Mouse (Mus musculus) midbrain, embryonic 10.5 days (tissue): Measurements from ENCODE around the gene Snrnp48. TPM values are rescaled to one million over a fixed set of nuclear protein-coding genes. Genes with fewer than 3 reads are reported as not detected.

Experiments
- DNase-seq: peaks from one replicate; pipeline ENCODE4 v3.0.0-alpha.2; 2017; ENCODE audit warnings: low spot score
- H3K27ac ChIP-seq: fragments of 300-500 bp; sonication (generic); replicated peaks from 2 replicates; pipeline ENCODE4 v1.5.1; 2016; ENCODE audit warnings: mild to moderate bottlenecking
- H3K27me3 ChIP-seq: fragments of 300-500 bp; sonication (generic); 2 replicates; pipeline ENCODE4 v1.6.1; 2016; ENCODE audit warnings: low read depth, mild to moderate bottlenecking; ENCODE audit not compliant: poor library complexity, severe bottlenecking
- H3K36me3 ChIP-seq: fragments of 300-500 bp; sonication (generic); 2 replicates; pipeline ENCODE4 v1.6.1; 2016; ENCODE audit warnings: mild to moderate bottlenecking, moderate library complexity
- H3K4me1 ChIP-seq: fragments of 300-500 bp; sonication (generic); 2 replicates; pipeline ENCODE4 v1.6.1; 2016
- H3K4me3 ChIP-seq: fragments of 300-500 bp; sonication (generic); 2 replicates; pipeline ENCODE4 v1.5.1; 2016; ENCODE audit warnings: mild to moderate bottlenecking, moderate library complexity
- H3K9me3 ChIP-seq: fragments of 300-500 bp; sonication (generic); replicated peaks from 2 replicates; pipeline ENCODE4 v1.6.1; 2016; ENCODE audit warnings: mild to moderate bottlenecking
- WGBS: fragments of 180-500 bp; shearing (Covaris S2); methylation state at CpG from one replicate; pipeline ENCODE4 v1.1.7; 2016; 5-methylcytosine and 5-hydroxymethylcytosine counted together
- polyA plus RNA-seq: library from polyadenylated mRNA; unstranded; fragments of >200 nt; fragmentation: Nextera tagmentation; extraction: Ambion mirVana; gene quantifications from 2 replicates; pipeline ENCODE4 v1.2.1, GENCODE M21; 2016

Snrnp48 gene
- polyA plus RNA-seq, 1 experiment from 2014 or later = 34.2 TPM

GRCm38 (mm10) chr13:38220331-38220730 lies 15.6 kb downstream of the Snrnp48 start:
- Histone ChIP-seq H3K4me3 (no peak overlapping the region), H3K4me1 (no peaks in the 10 kb centered on the region), H3K9me3 (0 out of 2 replicates have a peak, but pooled peaks cover 4% of the 10 kb centered on the region), H3K27me3 (no peaks in the 10 kb centered on the region), H3K36me3 (peaks cover 100% of the 10 kb centered on the region), H3K27ac (no peak overlapping the region)
- no peak for DNase-seq
- 97% methylated on average over 6 of the region's 6 CpGs for WGBS

- WGBS = 78% methylated on average over 9 of the region's 9 CpGs
- no peaks in the 10 kb centered on the region for H3K9me3 ChIP-seq
- peaks cover 42% of the 10 kb centered on the region for H3K36me3 ChIP-seq
- H3K4me3 ChIP-seq = no peak overlapping the region
- no peak overlapping the region for H3K27ac ChIP-seq
- DNase-seq = no peak
- no peaks in the 10 kb centered on the region for H3K4me1 ChIP-seq
- H3K27me3 ChIP-seq = no peaks in the 10 kb centered on the region
These were observed 25.6 kb downstream of the Snrnp48 start for GRCm38 (mm10) chr13:38230177-38230821.

- 88% methylated on average over 4 of the region's 4 CpGs for WGBS
- Histone ChIP-seq H3K4me3 (no peak overlapping the region), H3K27me3 (no peaks in the 10 kb centered on the region), H3K4me1 (no peaks in the 10 kb centered on the region), H3K27ac (no peak overlapping the region), H3K36me3 (peaks cover 20% of the 10 kb centered on the region), H3K9me3 (peaks cover 5% of the 10 kb centered on the region; the same call in 1 of the 2 replicates)
- DNase-seq = no peak
These were observed 27.7 kb downstream of the Snrnp48 start for GRCm38 (mm10) chr13:38232411-38232810.

GRCm38 (mm10) chr13:38232856-38233625 lies 28.3 kb downstream of the Snrnp48 start:
- no peak overlapping the region for H3K27ac ChIP-seq
- 87% methylated on average over 3 of the region's 3 CpGs for WGBS
- peaks cover 5% of the 10 kb centered on the region; the same call in 1 of the 2 replicates for H3K9me3 ChIP-seq
- H3K4me3 ChIP-seq = no peak overlapping the region
- H3K36me3 ChIP-seq = peaks cover 14% of the 10 kb centered on the region
- no peak for DNase-seq
- H3K4me1 ChIP-seq = no peaks in the 10 kb centered on the region
- no peaks in the 10 kb centered on the region for H3K27me3 ChIP-seq

GRCm38 (mm10) chr13:38234651-38235050 lies 29.9 kb downstream of the Snrnp48 start:
- no peaks in the 10 kb centered on the region for H3K27me3 ChIP-seq
- WGBS = 80% methylated on average over 5 of the region's 5 CpGs
- H3K4me1 ChIP-seq = no peaks in the 10 kb centered on the region
- H3K4me3 ChIP-seq = no peak overlapping the region
- peaks cover 5% of the 10 kb centered on the region; the same call in 1 of the 2 replicates for H3K9me3 ChIP-seq
- H3K27ac ChIP-seq = no peak overlapping the region
- no peak for DNase-seq
- H3K36me3 ChIP-seq = no peaks in the 10 kb centered on the region

- H3K4me3 ChIP-seq = no peak overlapping the region
These were observed 30.6 kb downstream of the Snrnp48 start for GRCm38 (mm10) chr13:38235370-38235769.

GRCm38 (mm10) chr13:38248151-38248550 lies 43.4 kb downstream of the Snrnp48 start:
- DNase-seq = no peak
- Histone ChIP-seq H3K36me3 (no peaks in the 10 kb centered on the region), H3K4me1 (no peaks in the 10 kb centered on the region), H3K27me3 (no peaks in the 10 kb centered on the region), H3K27ac (no peak overlapping the region), H3K9me3 (no peaks in the 10 kb centered on the region), H3K4me3 (no peak overlapping the region)
- 83% methylated on average over 5 of the region's 5 CpGs for WGBS

More at GRCm38 (mm10) chr13:38235370-38235769, 30.6 kb downstream of the Snrnp48 start:
- Histone ChIP-seq H3K9me3 (peaks cover 5% of the 10 kb centered on the region; the same call in 1 of the 2 replicates), H3K4me1 (no peaks in the 10 kb centered on the region), H3K27ac (no peak overlapping the region), H3K27me3 (no peaks in the 10 kb centered on the region), H3K36me3 (no peaks in the 10 kb centered on the region)
- no peak for DNase-seq
- WGBS = 86% methylated on average over 3 of the region's 3 CpGs

GRCm38 (mm10) chr13:38251226-38251625 lies 46.5 kb downstream of the Snrnp48 start:
- Histone ChIP-seq H3K36me3 (no peaks in the 10 kb centered on the region), H3K27me3 (no peaks in the 10 kb centered on the region), H3K4me3 (no peak overlapping the region), H3K27ac (no peak overlapping the region), H3K9me3 (no peaks in the 10 kb centered on the region), H3K4me1 (peaks cover 6% of the 10 kb centered on the region; the same call in 1 of the 2 replicates)
- 94% methylated on average over 3 of the region's 3 CpGs for WGBS
- DNase-seq = no peak

- peaks cover 8% of the 10 kb centered on the region; the same call in 1 of the 2 replicates for H3K4me1 ChIP-seq
- H3K27me3 ChIP-seq = no peaks in the 10 kb centered on the region
- WGBS = 91% methylated on average over 9 of the region's 9 CpGs
- no peaks in the 10 kb centered on the region for H3K9me3 ChIP-seq
- H3K4me3 ChIP-seq = no peak overlapping the region
- DNase-seq = no peak
- no peak overlapping the region for H3K27ac ChIP-seq
- no peaks in the 10 kb centered on the region for H3K36me3 ChIP-seq
These were observed 49.0 kb downstream of the Snrnp48 start for GRCm38 (mm10) chr13:38253696-38254095.

- H3K27ac ChIP-seq = no peak overlapping the region
- 86% methylated on average over 2 of the region's 2 CpGs for WGBS
- H3K4me1 ChIP-seq = peaks cover 8% of the 10 kb centered on the region; the same call in 1 of the 2 replicates
- H3K4me3 ChIP-seq = no peak overlapping the region
- no peaks in the 10 kb centered on the region for H3K36me3 ChIP-seq
- DNase-seq = no peak
- H3K9me3 ChIP-seq = no peaks in the 10 kb centered on the region
- no peaks in the 10 kb centered on the region for H3K27me3 ChIP-seq
These were observed 54.2 kb downstream of the Snrnp48 start for GRCm38 (mm10) chr13:38258901-38259300.

GRCm38 (mm10) chr13:38269055-38269692 lies 64.4 kb downstream of the Snrnp48 start:
- DNase-seq = no peak
- 92% methylated on average over 8 of the region's 8 CpGs for WGBS
- Histone ChIP-seq H3K27ac (no peak overlapping the region), H3K4me1 (no peaks in the 10 kb centered on the region), H3K4me3 (no peak overlapping the region), H3K36me3 (no peaks in the 10 kb centered on the region), H3K9me3 (peaks cover 8% of the 10 kb centered on the region), H3K27me3 (no peaks in the 10 kb centered on the region)

- 66% methylated on average over 3 of the region's 3 CpGs for WGBS
- no peak overlapping the region for H3K4me3 ChIP-seq
- H3K36me3 ChIP-seq = no peaks in the 10 kb centered on the region
- no peak for DNase-seq
- no peak overlapping the region for H3K27ac ChIP-seq
- no peaks in the 10 kb centered on the region for H3K27me3 ChIP-seq
- H3K4me1 ChIP-seq = no peaks in the 10 kb centered on the region
- no peaks in the 10 kb centered on the region for H3K9me3 ChIP-seq
These were observed 67.9 kb downstream of the Snrnp48 start for GRCm38 (mm10) chr13:38272624-38273023.
